Mouse (Mus musculus) neural tube, embryonic 12.5 days (tissue): ENCODE results near the gene Kif1c. TPM values are rescaled to one million over a fixed set of nuclear protein-coding genes. Genes with fewer than 3 reads are reported as not detected.
"Not testable (repeated sequence)": the region's sequence is repeated elsewhere in the genome, so short reads cannot be mapped to it uniquely, and the experiment has no call there.

Experiments used
- ATAC-seq: fragments of 200-750 bp; cut with Nextera tagmentation; 2 replicates; pipeline ENCODE4 v1.8.0; 2017; ENCODE audit warnings: low read depth, mild to moderate bottlenecking, moderate TSS enrichment, moderate library complexity; ENCODE audit not compliant: low FRiP score
- H3K27ac ChIP-seq: fragments of 300-500 bp; sonication (generic); 2 replicates; pipeline ENCODE4 v1.5.1; 2016
- H3K27me3 ChIP-seq: fragments of 300-500 bp; sonication (generic); replicated peaks from 2 replicates; pipeline ENCODE4 v1.6.1; 2016; ENCODE audit warnings: mild to moderate bottlenecking
- H3K36me3 ChIP-seq: fragments of 300-500 bp; sonication (generic); 2 replicates; pipeline ENCODE4 v1.6.1; 2016; ENCODE audit warnings: mild to moderate bottlenecking
- H3K4me1 ChIP-seq: fragments of 300-500 bp; sonication (generic); 2 replicates; pipeline ENCODE4 v1.6.1; 2016
- H3K4me2 ChIP-seq: fragments of 300-500 bp; sonication (generic); replicated peaks from 2 replicates; pipeline ENCODE4 v1.6.1; 2016; ENCODE audit warnings: mild to moderate bottlenecking
- H3K4me3 ChIP-seq: fragments of 300-500 bp; sonication (generic); 2 replicates; pipeline ENCODE4 v1.5.1; 2016
- H3K9ac ChIP-seq: fragments of 300-500 bp; sonication (generic); 2 replicates; pipeline ENCODE4 v1.6.1; 2016; ENCODE audit warnings: mild to moderate bottlenecking
- H3K9me3 ChIP-seq: fragments of 300-500 bp; sonication (generic); 2 replicates; pipeline ENCODE4 v1.6.1; 2016; ENCODE audit warnings: mild to moderate bottlenecking
- WGBS: fragments of 180-500 bp; shearing (Covaris S2); methylation state at CpG from one replicate; pipeline ENCODE4 v1.1.7; 2016; 5-methylcytosine and 5-hydroxymethylcytosine counted together
- polyA plus RNA-seq: library from polyadenylated mRNA; unstranded; fragments of >200 nt; fragmentation: Nextera tagmentation; extraction: Ambion mirVana; gene quantifications from 2 replicates; pipeline ENCODE4 v1.2.1, GENCODE M21; 2016

Gene Kif1c
- polyA plus RNA-seq, 1 experiment from 2014 or later: 2.3 TPM

- no peak for ATAC-seq
- H3K27ac ChIP-seq: no peak overlapping the region
- H3K4me3 ChIP-seq: no peak overlapping the region
- no peak overlapping the region for H3K9ac ChIP-seq
- no peaks in the 10 kb centered on the region for H3K4me1 ChIP-seq
- WGBS: 10% methylated on average over 7 of the region's 7 CpGs
- no peaks in the 10 kb centered on the region for H3K9me3 ChIP-seq
- no peaks in the 10 kb centered on the region; the same call in 1 of the 2 replicates for H3K27me3 ChIP-seq
- H3K4me2 ChIP-seq: no peak overlapping the region
- H3K36me3 ChIP-seq: no peaks in the 10 kb centered on the region
Observed at GRCm38 (mm10) chr11:70755645-70756044, 55.3 kb downstream of the Kif1c start.

- not testable (repeated sequence) for H3K9ac ChIP-seq, H3K36me3 ChIP-seq, H3K9me3 ChIP-seq, H3K4me2 ChIP-seq, H3K27me3 ChIP-seq, H3K4me1 ChIP-seq, ATAC-seq, H3K4me3 ChIP-seq, H3K27ac ChIP-seq
- WGBS: 71% methylated on average over 3 of the region's 3 CpGs
Observed at GRCm38 (mm10) chr11:70760446-70760845, 60.1 kb downstream of the Kif1c start.

GRCm38 (mm10) chr11:70762641-70763040 lies 62.3 kb downstream of the Kif1c start:
- peaks cover 5% of the 10 kb centered on the region; the same call in 1 of the 2 replicates for H3K4me1 ChIP-seq
- no peak for ATAC-seq
- no peak overlapping the region for H3K27ac ChIP-seq
- no peak overlapping the region for H3K4me3 ChIP-seq
- WGBS: 85% methylated on average over 9 of the region's 9 CpGs
- no peak overlapping the region for H3K9ac ChIP-seq
- H3K9me3 ChIP-seq: no peaks in the 10 kb centered on the region
- no peaks in the 10 kb centered on the region for H3K27me3 ChIP-seq
- H3K4me2 ChIP-seq: no peak overlapping the region
- peaks cover 2% of the 10 kb centered on the region; the same call in 1 of the 2 replicates for H3K36me3 ChIP-seq

- Histone ChIP-seq H3K4me2 (peak overlapping the region; percentile 77), H3K9ac (peak overlapping the region; percentile 71), H3K9me3 (no peaks in the 10 kb centered on the region), H3K27ac (no peak overlapping the region), H3K4me1 (peaks cover 5% of the 10 kb centered on the region; the same call in 1 of the 2 replicates), H3K27me3 (no peaks in the 10 kb centered on the region), H3K4me3 (peak overlapping the region; percentile 78), H3K36me3 (peaks cover 9% of the 10 kb centered on the region; the same call in 1 of the 2 replicates)
- ATAC-seq: peak; percentile 48; the same call in 1 of the 2 replicates
- 39% methylated on average over 3 of the region's 3 CpGs for WGBS
Observed at GRCm38 (mm10) chr11:70763582-70763935, 63.2 kb downstream of the Kif1c start.

GRCm38 (mm10) chr11:70763936-70764808 lies 63.8 kb downstream of the Kif1c start, which contains the start of gene Zfp3:
Gene Zfp3, plus strand, starts transcription at chr11:70764209.
- peak within 1 kb of the TSS; percentile 71 for H3K9ac ChIP-seq
- peaks cover 9% of the 10 kb centered on the region; the same call in 1 of the 2 replicates for H3K36me3 ChIP-seq
- under 1% methylated on average over 78 of the region's 78 CpGs for WGBS
- peaks cover 5% of the 10 kb centered on the region; the same call in 1 of the 2 replicates for H3K4me1 ChIP-seq
- H3K27me3 ChIP-seq: no peaks in the 10 kb centered on the region
- peak within 1 kb of the TSS; percentile 77 for H3K4me2 ChIP-seq
- peak; percentile 82 for ATAC-seq
- no peaks in the 10 kb centered on the region for H3K9me3 ChIP-seq
- H3K27ac ChIP-seq: 0 out of 2 replicates have a peak within 1 kb of the TSS, but pooled peaks have one; percentile 26
- peak within 1 kb of the TSS; percentile 78 for H3K4me3 ChIP-seq

GRCm38 (mm10) chr11:70765776-70766445 lies 65.6 kb downstream of the Kif1c start:
- no peaks in the 10 kb centered on the region for H3K9me3 ChIP-seq

GRCm38 (mm10) chr11:70770804-70771203 lies 70.5 kb downstream of the Kif1c start:
- H3K36me3 ChIP-seq: peaks cover 42% of the 10 kb centered on the region
- H3K9ac ChIP-seq: no peak overlapping the region
- 91% methylated on average over 3 of the region's 3 CpGs for WGBS
- no peak overlapping the region for H3K27ac ChIP-seq
- no peak overlapping the region for H3K4me2 ChIP-seq
- H3K27me3 ChIP-seq: no peaks in the 10 kb centered on the region
- H3K9me3 ChIP-seq: no peaks in the 10 kb centered on the region
- H3K4me3 ChIP-seq: no peak overlapping the region
- no peaks in the 10 kb centered on the region for H3K4me1 ChIP-seq
- no peak for ATAC-seq

More at GRCm38 (mm10) chr11:70765776-70766445, 65.6 kb downstream of the Kif1c start:
- H3K4me2 ChIP-seq: no peak overlapping the region
- no peak overlapping the region for H3K4me3 ChIP-seq
- peaks cover 9% of the 10 kb centered on the region; the same call in 1 of the 2 replicates for H3K36me3 ChIP-seq
- peaks cover 5% of the 10 kb centered on the region; the same call in 1 of the 2 replicates for H3K4me1 ChIP-seq
- no peaks in the 10 kb centered on the region for H3K27me3 ChIP-seq
- 86% methylated on average over 16 of the region's 16 CpGs for WGBS
- no peak for ATAC-seq
- H3K27ac ChIP-seq: no peak overlapping the region
- no peak overlapping the region for H3K9ac ChIP-seq

GRCm38 (mm10) chr11:70776830-70777571 lies 76.7 kb downstream of the Kif1c start:
- H3K9ac ChIP-seq: no peak overlapping the region
- no peaks in the 10 kb centered on the region for H3K27me3 ChIP-seq
- no peak overlapping the region for H3K4me2 ChIP-seq
- H3K36me3 ChIP-seq: peaks cover 23% of the 10 kb centered on the region
- no peak overlapping the region for H3K27ac ChIP-seq
- no peaks in the 10 kb centered on the region for H3K9me3 ChIP-seq
- 30% methylated on average over 17 of the region's 17 CpGs for WGBS
- peaks cover 4% of the 10 kb centered on the region; the same call in 1 of the 2 replicates for H3K4me1 ChIP-seq
- no peak overlapping the region for H3K4me3 ChIP-seq
- ATAC-seq: 0 out of 2 replicates have a peak, but pooled peaks have one; percentile 50

GRCm38 (mm10) chr11:70777634-70778033 lies 77.3 kb downstream of the Kif1c start:
- WGBS: 72% methylated on average over 6 of the region's 6 CpGs
- H3K9ac ChIP-seq: no peak overlapping the region
- H3K27ac ChIP-seq: no peak overlapping the region
- H3K27me3 ChIP-seq: no peaks in the 10 kb centered on the region
- no peaks in the 10 kb centered on the region for H3K9me3 ChIP-seq
- no peak overlapping the region for H3K4me2 ChIP-seq
- ATAC-seq: no peak
- peaks cover 4% of the 10 kb centered on the region; the same call in 1 of the 2 replicates for H3K4me1 ChIP-seq
- H3K36me3 ChIP-seq: peaks cover 17% of the 10 kb centered on the region
- no peak overlapping the region for H3K4me3 ChIP-seq

GRCm38 (mm10) chr11:70778058-70778457 lies 77.7 kb downstream of the Kif1c start:
- H3K9ac ChIP-seq, H3K27me3 ChIP-seq, H3K4me3 ChIP-seq, H3K27ac ChIP-seq, H3K4me2 ChIP-seq, H3K9me3 ChIP-seq, H3K4me1 ChIP-seq, ATAC-seq: not testable (repeated sequence)
- H3K36me3 ChIP-seq: peaks cover 14% of the 10 kb centered on the region
- 29% methylated on average over 6 of the region's 6 CpGs for WGBS
